ENCODE assay signal across 8 mouse cellular contexts in the genomic region with DNA sequence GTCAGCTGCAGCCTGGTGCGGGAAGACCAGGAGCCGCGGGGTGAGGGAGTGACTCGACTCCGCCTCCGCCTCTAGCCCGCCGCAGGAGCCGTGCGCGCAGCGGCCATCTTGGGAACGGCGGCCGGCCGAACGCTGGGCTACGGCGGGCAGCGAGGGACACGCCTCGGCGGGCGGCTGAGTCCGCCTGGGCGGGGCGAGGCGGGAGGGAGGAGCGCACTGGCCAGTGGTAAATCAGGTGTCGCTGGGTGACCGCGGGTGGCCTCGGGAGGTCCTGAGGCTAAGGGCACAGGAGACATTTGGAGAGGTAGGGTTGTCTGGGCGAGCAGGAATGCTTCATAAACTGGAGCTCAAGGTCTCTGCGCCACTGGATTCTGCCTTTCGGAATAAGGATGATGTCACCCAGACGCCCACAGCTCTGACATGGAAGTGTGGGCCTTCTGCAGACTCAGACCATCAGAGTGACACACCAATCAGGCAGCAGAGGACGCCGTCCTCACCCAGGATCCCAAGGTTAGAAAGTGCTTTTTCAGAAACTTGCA. TPM values are rescaled to one million over a fixed set of nuclear protein-coding genes. Genes with fewer than 3 reads are reported as not detected.
DNase-seq lines count a peak whose midpoint lies in the region; ATAC-seq lines count a peak whose summit lies in the region.

A gene (minus strand): TSS at position 134 of the 539 bp plus-strand sequence.

- peak within 1 kb of the TSS; percentile 94 for H3K27ac ChIP-seq in embryonic facial prominence, embryonic 11.5 days (replicated peaks; ENCODE audit: low read depth, low read length)
- H3K27ac ChIP-seq in midbrain, embryonic 11.5 days (ENCODE audit: low read depth, low read length): peak within 1 kb of the TSS; percentile 96

- no peaks in the 10 kb centered on the region for H3K4me1 ChIP-seq in embryonic facial prominence, embryonic 11.5 days (ENCODE audit: control insufficient read depth, insufficient read depth, low read length)
- H3K4me1 ChIP-seq in midbrain, embryonic 11.5 days (ENCODE audit: control insufficient read depth, insufficient read depth, low read length): peaks cover 8% of the 10 kb centered on the region

- under 1% methylated on average over 38 of the region's 39 CpGs for WGBS in embryonic facial prominence, embryonic 11.5 days
- under 1% methylated on average over 39 of the region's 39 CpGs for WGBS in midbrain, embryonic 11.5 days

- H3K9me3 ChIP-seq in embryonic facial prominence, embryonic 11.5 days (replicated peaks; ENCODE audit: control insufficient read depth, low read length): no peaks in the 10 kb centered on the region
- no peaks in the 10 kb centered on the region for H3K9me3 ChIP-seq in midbrain, embryonic 11.5 days (ENCODE audit: control insufficient read depth, low read length)

- ATAC-seq in embryonic facial prominence, embryonic 11.5 days (replicated peaks; ENCODE audit: insufficient number of reproducible peaks, low FRiP score, low TSS enrichment, low read depth): peak; percentile 95
- ATAC-seq in granulocyte monocyte progenitor cell, adult 5-6 weeks (replicated peaks; ENCODE audit: poor library complexity, severe bottlenecking): peak; percentile 96
- peak; percentile 97 for ATAC-seq in midbrain, embryonic 11.5 days (ENCODE audit: low FRiP score)

- intact Hi-C loops in left cerebral cortex, postnatal 4 days (cut with DNase I): no loop called here

- no peaks in the 10 kb centered on the region for H3K36me3 ChIP-seq in embryonic facial prominence, embryonic 11.5 days (replicated peaks; ENCODE audit: control insufficient read depth, insufficient read depth, low read depth, low read length)
- H3K36me3 ChIP-seq in midbrain, embryonic 11.5 days (ENCODE audit: control insufficient read depth, insufficient read depth, low read length): no peaks in the 10 kb centered on the region

- no peaks in the 10 kb centered on the region for H3K27me3 ChIP-seq in embryonic facial prominence, embryonic 11.5 days (ENCODE audit: control insufficient read depth, insufficient read depth, low read length)
- H3K27me3 ChIP-seq in midbrain, embryonic 11.5 days (ENCODE audit: control insufficient read depth, insufficient read depth, low read length): no peaks in the 10 kb centered on the region

- peak; percentile 94 for DNase-seq in 3134 (ENCODE audit: extremely low read depth, insufficient read length, low spot score)
- peak; percentile 97 for DNase-seq in adrenal gland, postnatal 25 days
- DNase-seq in embryonic facial prominence, embryonic 11.5 days (ENCODE audit: low spot score): peak; percentile 92
- DNase-seq in kidney, adult 11 months: peak; percentile 93
- peak; percentile 95 for DNase-seq in left cerebral cortex, postnatal 4 days
- DNase-seq in midbrain, embryonic 11.5 days (ENCODE audit: low spot score, missing footprints): peak; percentile 99
- DNase-seq in right cerebral cortex, postnatal 4 days: peak; percentile 91

- H3K9ac ChIP-seq in embryonic facial prominence, embryonic 11.5 days (replicated peaks; ENCODE audit: low read length): peak within 1 kb of the TSS; percentile 93
- H3K9ac ChIP-seq in midbrain, embryonic 11.5 days (ENCODE audit: low read length): peak within 1 kb of the TSS; percentile 97

- peak within 1 kb of the TSS; percentile 96 for H3K4me3 ChIP-seq in embryonic facial prominence, embryonic 11.5 days (ENCODE audit: low read depth, low read length)
- H3K4me3 ChIP-seq in midbrain, embryonic 11.5 days (ENCODE audit: low read depth, low read length): peak within 1 kb of the TSS; percentile 96

- peak within 1 kb of the TSS; percentile 72 for H3K4me2 ChIP-seq in embryonic facial prominence, embryonic 11.5 days (ENCODE audit: low read depth, low read length)
- peak within 1 kb of the TSS; percentile 55 for H3K4me2 ChIP-seq in midbrain, embryonic 11.5 days

RNA-seq across cellular contexts. Expression of the gene that starts here (rescaled TPM):
- 22.2 and 33.3 TPM in 2 replicates for total RNA-seq in adrenal gland, postnatal 25 days (2021)
- polyA plus RNA-seq in embryonic facial prominence, embryonic 11.5 days (2014; fragmentation: Nextera tagmentation; extraction: Ambion mirVana): 38.8 and 42.0 TPM in 2 replicates
- 9.4 and 22.7 TPM in 2 replicates for total RNA-seq in granulocyte monocyte progenitor cell, adult 5-6 weeks (2014; fragmentation: Nextera tagmentation)
- total RNA-seq in granulocyte monocyte progenitor cell, adult 5-6 weeks (2017): 22.9 and 34.1 TPM in 2 replicates
- 10 to 100 TPM; 43.0 to 44.1 TPM for total RNA-seq in left cerebral cortex, postnatal 4 days (2021)
- 46.3 and 51.3 TPM in 2 replicates for polyA plus RNA-seq in midbrain, embryonic 11.5 days (2014; fragmentation: Nextera tagmentation; extraction: Ambion mirVana)

Comparison
In these comparisons a context has a peak if more than half of its experiments do, and no peak if none do; other contexts are left out.
1. Peak in every context shown above with its lines: DNase-seq, ATAC-seq, H3K4me3 ChIP-seq and H3K27ac ChIP-seq.